ENCODE assay signal across 19 mouse cellular contexts in genomic region chr13:11772173-11772572, GRCm38 (mm10).
A peak's percentile ranks its signal among the peaks of the same experiment; 100 is the strongest.
DNase-seq lines count a peak whose midpoint lies in the region; ATAC-seq and TF ChIP-seq lines count a peak whose summit lies in the region.
"Had no signal": no experiment of that assay in that cellular context is flagged by ENCODE, and none has a peak within 500 bp of the region (broad histone marks: within the 10 kb centered on the region; RNA-seq: fewer than 3 reads in every experiment).

No protein-coding gene starts in this region.

- H3K4me3 ChIP-seq in hindbrain, embryonic 16.5 days (ENCODE audit: low read length): no peak overlapping the region
- no peak overlapping the region for H3K4me3 ChIP-seq in hindbrain, postnatal 0 days (ENCODE audit: low read length)
- H3K4me3 ChIP-seq in midbrain, embryonic 13.5 days (replicated peaks): no peak overlapping the region
- H3K4me3 ChIP-seq in midbrain, embryonic 10.5 days: no peak overlapping the region
- H3K4me3 ChIP-seq: embryonic facial prominence, embryonic 10.5 days; embryonic facial prominence, embryonic 12.5 days; forebrain, embryonic 13.5 days; forebrain, embryonic 15.5 days had no signal

- intact Hi-C loops in heart, postnatal 25 days (cut with DNase I): no loop called here

- ATAC-seq in hindbrain, embryonic 16.5 days: 0 out of 2 replicates have a peak, but pooled peaks have one; percentile 34
- no peak for ATAC-seq in hindbrain, postnatal 0 days
- ATAC-seq in midbrain, embryonic 13.5 days: 0 out of 2 replicates have a peak, but pooled peaks have one; percentile 17
- ATAC-seq: forebrain, embryonic 13.5 days; forebrain, embryonic 15.5 days had no signal

- no peaks in the 10 kb centered on the region for H3K27me3 ChIP-seq in hindbrain, embryonic 16.5 days (replicated peaks; ENCODE audit: control insufficient read depth, insufficient read depth, low read length)
- H3K27me3 ChIP-seq in hindbrain, postnatal 0 days (ENCODE audit: insufficient read depth, low read length): no peaks in the 10 kb centered on the region
- no peaks in the 10 kb centered on the region for H3K27me3 ChIP-seq in midbrain, embryonic 13.5 days
- H3K27me3 ChIP-seq in midbrain, embryonic 10.5 days (ENCODE audit: low read depth, poor library complexity, severe bottlenecking): no peaks in the 10 kb centered on the region
- H3K27me3 ChIP-seq: embryonic facial prominence, embryonic 12.5 days; forebrain, embryonic 13.5 days; forebrain, embryonic 15.5 days had no signal

- H3K9me3 ChIP-seq in hindbrain, embryonic 16.5 days (ENCODE audit: control insufficient read depth, low read length): no peaks in the 10 kb centered on the region
- H3K9me3 ChIP-seq in hindbrain, postnatal 0 days (ENCODE audit: low read length): no peaks in the 10 kb centered on the region
- no peaks in the 10 kb centered on the region for H3K9me3 ChIP-seq in midbrain, embryonic 13.5 days
- H3K9me3 ChIP-seq in midbrain, embryonic 10.5 days (replicated peaks): no peaks in the 10 kb centered on the region
- H3K9me3 ChIP-seq: embryonic facial prominence, embryonic 10.5 days; embryonic facial prominence, embryonic 12.5 days; forebrain, embryonic 13.5 days; forebrain, embryonic 15.5 days had no signal

- TF ChIP-seq CTCF in hindbrain, postnatal 0 days (IDR thresholded peaks at IDR 0.05; ENCODE audit: low read depth): no peak

- WGBS in hindbrain, embryonic 16.5 days: 95% methylated on average over 8 of the region's 8 CpGs
- WGBS in hindbrain, postnatal 0 days: 93% methylated on average over 8 of the region's 8 CpGs
- 93% methylated on average over 8 of the region's 8 CpGs for WGBS in midbrain, embryonic 13.5 days
- 92% methylated on average over 8 of the region's 8 CpGs for WGBS in midbrain, embryonic 10.5 days

- H3K27ac ChIP-seq in hindbrain, embryonic 16.5 days (ENCODE audit: low read depth, low read length): no peak overlapping the region
- no peak overlapping the region for H3K27ac ChIP-seq in hindbrain, postnatal 0 days
- H3K27ac ChIP-seq in midbrain, embryonic 13.5 days: no peak overlapping the region
- no peak overlapping the region for H3K27ac ChIP-seq in midbrain, embryonic 10.5 days (replicated peaks)
- H3K27ac ChIP-seq: embryonic facial prominence, embryonic 10.5 days; embryonic facial prominence, embryonic 12.5 days; forebrain, embryonic 13.5 days; forebrain, embryonic 15.5 days had no signal

- H3K36me3 ChIP-seq in hindbrain, embryonic 16.5 days (ENCODE audit: control insufficient read depth, insufficient read depth, low read length): no peaks in the 10 kb centered on the region; the same call in none of the 2 replicates
- no peaks in the 10 kb centered on the region for H3K36me3 ChIP-seq in hindbrain, postnatal 0 days (ENCODE audit: insufficient read depth, low read length)
- no peaks in the 10 kb centered on the region for H3K36me3 ChIP-seq in midbrain, embryonic 13.5 days
- H3K36me3 ChIP-seq in midbrain, embryonic 10.5 days: no peaks in the 10 kb centered on the region
- H3K36me3 ChIP-seq: embryonic facial prominence, embryonic 10.5 days; embryonic facial prominence, embryonic 12.5 days; forebrain, embryonic 15.5 days had no signal

- H3K4me1 ChIP-seq in hindbrain, embryonic 16.5 days (ENCODE audit: control insufficient read depth, insufficient read depth, low read depth, low read length): no peaks in the 10 kb centered on the region
- no peaks in the 10 kb centered on the region for H3K4me1 ChIP-seq in hindbrain, postnatal 0 days (ENCODE audit: insufficient read depth, low read length)
- no peaks in the 10 kb centered on the region for H3K4me1 ChIP-seq in midbrain, embryonic 13.5 days (replicated peaks)
- no peaks in the 10 kb centered on the region for H3K4me1 ChIP-seq in midbrain, embryonic 10.5 days
- H3K4me1 ChIP-seq: embryonic facial prominence, embryonic 12.5 days; forebrain, embryonic 13.5 days; forebrain, embryonic 15.5 days had no signal

- H3K9ac ChIP-seq in hindbrain, embryonic 16.5 days (ENCODE audit: low read depth, low read length): no peak overlapping the region
- no peak overlapping the region for H3K9ac ChIP-seq in hindbrain, postnatal 0 days (replicated peaks; ENCODE audit: low read length)
- H3K9ac ChIP-seq in midbrain, embryonic 13.5 days (replicated peaks): no peak overlapping the region
- H3K9ac ChIP-seq: embryonic facial prominence, embryonic 12.5 days; forebrain, embryonic 13.5 days; forebrain, embryonic 15.5 days had no signal

- H3K4me2 ChIP-seq in hindbrain, embryonic 16.5 days (ENCODE audit: low read length): no peak overlapping the region
- H3K4me2 ChIP-seq in hindbrain, postnatal 0 days (ENCODE audit: low read depth, low read length): no peak overlapping the region
- H3K4me2 ChIP-seq in midbrain, embryonic 13.5 days (replicated peaks): no peak overlapping the region
- H3K4me2 ChIP-seq: embryonic facial prominence, embryonic 12.5 days; forebrain, embryonic 13.5 days; forebrain, embryonic 15.5 days had no signal

- peak; percentile 82 for DNase-seq in heart, adult 11 months
- no peak for DNase-seq in heart, postnatal 25 days (ENCODE audit: low spot score)
- DNase-seq in hindbrain, postnatal 0 days (ENCODE audit: low spot score): no peak
- DNase-seq in midbrain, embryonic 10.5 days (ENCODE audit: low spot score): no peak
- no peak for DNase-seq in right cerebral cortex, postnatal 36 days (ENCODE audit: low spot score in 2 of 2)
- DNase-seq: adrenal gland, adult 2 months; adrenal gland, postnatal 10 days; adrenal gland, postnatal 25 days; cerebellum, adult 11-12 months; cerebellum, adult 2 months; cerebellum, adult 9-10 months; cerebellum, postnatal 10 days; cerebellum, postnatal 25 days had no signal
